Mouse (Mus musculus) thymus, postnatal 25 days (tissue): Measurements from ENCODE around the gene Sspn.

Experiments
- DNase-seq: peaks from one replicate; pipeline ENCODE4 v3.0.0; 2022

The Sspn gene

DNA sequence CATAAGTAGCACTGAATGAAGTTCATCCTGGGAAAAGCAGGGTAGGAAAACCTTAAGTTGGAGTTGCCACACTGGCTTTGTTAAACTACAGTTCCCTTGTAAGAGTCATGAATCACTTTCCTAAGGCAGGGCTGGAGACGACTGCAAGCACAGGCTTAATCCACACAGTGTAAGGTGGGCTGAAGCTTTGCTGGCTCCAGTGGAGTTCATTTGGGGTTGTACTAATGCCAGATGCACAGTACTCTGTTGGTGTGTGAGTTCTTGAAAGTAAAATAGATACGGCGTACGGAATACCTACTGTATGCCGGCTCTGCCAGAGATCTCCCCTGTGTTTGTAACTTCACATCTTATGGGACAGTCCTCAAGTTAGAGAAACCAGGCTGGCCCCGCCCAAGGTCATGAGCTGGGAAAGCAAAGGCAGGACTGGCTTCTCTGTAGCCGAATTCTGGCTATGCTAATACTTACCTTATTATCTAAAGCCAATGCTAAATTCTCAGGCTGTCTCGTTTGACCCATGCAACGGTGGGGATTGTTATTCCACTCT, 3.3 kb downstream of the Sspn start:
- DNase-seq: no peak

DNA sequence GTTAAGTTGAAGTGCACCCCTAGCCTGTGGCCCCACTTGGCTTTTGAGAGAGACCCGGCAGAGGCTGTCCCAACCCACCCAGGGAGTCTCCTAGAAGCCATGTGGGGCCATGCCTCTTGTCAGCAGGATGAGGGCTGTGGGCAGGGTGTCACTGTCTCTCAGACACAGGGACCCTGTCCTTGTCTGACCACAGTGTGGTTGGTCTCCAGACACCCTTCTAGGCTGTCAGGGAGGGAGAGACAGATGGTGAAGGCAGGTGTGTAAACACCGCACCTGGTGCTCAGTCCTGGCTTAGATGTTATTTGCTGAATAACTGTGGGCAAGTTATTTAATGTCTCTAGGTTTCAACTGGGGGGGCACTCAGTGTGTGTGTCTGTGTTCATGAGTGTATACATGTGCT, 4.5 kb downstream of the Sspn start:
- no peak for DNase-seq

DNA sequence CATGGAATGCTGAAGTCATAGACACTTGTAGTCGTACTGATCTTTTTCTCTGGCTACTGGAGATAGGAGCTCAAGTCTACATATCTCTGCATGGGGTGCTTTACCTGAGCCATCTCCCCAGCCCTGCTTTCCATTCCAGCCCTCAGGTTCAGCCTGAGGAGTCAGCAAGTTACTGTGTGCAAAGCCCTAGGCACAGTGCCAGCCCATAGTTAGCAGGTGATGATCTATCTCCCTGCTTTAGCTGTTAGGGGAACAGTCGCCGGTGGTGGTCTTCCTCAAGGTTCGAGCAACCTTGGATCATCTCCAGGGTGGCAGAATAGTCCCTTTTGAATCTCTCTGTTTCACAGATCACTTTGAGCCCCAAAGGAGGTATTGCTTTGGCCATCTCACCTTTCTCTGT, 5.1 kb downstream of the Sspn start:
- DNase-seq: no peak

DNA sequence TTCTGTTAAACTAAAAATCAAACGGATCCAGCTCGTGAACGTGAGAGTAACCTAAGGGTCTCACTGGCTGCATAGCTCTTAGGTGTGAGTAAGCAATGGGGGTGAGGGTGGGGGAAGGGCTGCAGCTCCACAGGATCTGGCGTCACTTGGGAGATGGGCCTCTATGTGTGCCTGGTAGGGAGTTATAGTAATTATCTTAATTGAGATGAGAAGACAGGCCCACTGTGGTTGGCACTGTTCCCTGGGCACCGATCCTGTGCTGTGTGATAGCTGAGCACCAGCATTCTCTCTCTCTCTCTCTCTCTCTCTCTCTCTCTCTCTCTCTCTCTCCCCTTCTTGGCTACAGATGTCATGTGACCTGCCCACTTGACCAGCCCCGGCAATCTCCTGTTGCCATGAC, 9.4 kb downstream of the Sspn start:
- no peak for DNase-seq

DNA sequence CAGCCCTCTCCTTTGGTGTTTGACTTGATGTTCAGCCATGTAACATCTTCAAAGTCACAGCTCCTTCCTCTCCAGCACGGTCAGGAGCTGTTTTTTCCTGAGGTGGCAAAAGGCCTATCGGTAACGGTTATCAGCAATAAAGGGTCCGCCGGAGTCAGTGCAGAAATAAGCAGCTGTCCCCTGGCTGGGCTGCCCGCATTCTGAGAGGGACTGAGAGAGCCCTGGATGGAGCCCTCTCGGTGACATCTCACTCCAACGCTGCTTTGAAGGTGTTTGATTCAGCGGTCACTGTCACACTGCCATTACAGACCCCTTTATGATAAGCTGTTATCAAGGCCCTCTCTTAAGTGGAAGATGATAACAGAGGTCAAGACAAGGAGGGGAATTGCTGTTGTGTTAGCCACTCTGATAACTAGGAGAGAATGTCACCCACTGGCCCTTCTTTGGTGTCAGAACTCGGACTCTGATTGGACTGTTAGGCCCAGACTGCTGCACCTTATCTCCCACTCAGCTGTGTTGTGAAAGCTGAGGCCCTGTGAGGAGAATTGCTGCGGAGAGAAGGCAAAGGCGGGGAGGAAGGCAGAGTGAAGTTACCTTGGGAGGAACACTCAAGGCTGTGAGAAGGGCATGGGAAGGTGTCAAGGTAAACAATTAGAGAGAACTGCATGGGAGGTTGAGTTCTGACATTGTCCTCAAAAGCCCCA, 11.0 kb downstream of the Sspn start:
- no peak for DNase-seq

DNA sequence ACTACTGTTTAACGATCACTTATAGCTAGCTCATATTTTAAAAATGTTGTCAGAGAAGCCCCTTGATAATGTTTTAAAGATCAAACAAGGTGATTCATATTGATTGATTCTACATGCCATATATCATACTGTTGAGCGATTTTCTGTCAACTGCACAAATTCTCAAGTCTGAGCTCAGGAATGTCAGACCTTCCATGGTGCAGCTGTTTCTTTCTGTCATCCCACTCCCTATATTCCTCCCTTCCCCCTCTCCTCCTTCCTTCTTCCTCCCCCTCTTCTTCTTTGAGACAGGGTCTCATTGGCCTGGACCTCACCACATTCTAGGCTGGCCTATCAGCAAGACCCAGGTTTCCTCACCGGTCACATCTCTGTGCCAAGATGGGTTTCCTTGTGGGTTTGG, 12.0 kb downstream of the Sspn start:
- DNase-seq: no peak

DNA sequence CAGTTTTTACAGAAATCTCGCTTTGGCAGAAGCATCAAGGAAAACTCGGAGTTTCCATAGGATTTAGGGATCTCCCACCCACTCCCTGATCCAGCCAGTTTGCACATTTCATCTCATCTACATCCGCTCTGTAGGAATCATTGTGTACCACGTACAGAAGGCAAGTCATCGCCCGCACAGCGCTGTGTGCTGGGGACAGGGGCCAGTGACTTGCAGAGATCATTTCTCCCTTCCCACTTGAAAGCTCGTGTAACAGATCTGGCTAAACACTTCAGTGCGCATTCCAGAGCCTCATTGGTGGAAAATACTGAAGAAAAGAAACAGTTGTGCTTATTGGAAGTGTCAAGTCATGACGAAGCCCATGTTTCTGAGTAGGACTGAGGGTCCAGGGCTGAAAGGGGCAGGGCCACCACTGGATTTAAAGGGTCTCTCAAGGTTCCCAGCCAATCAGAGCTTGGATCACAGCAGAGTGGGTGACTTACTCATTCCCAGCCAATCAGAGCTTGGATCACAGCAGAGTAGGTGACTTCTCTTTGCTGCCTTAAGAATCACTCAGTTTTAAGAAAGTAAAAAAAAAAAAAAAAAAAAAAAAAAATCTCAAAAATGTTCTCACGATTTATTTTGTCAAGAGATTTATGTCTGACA, 14.4 kb downstream of the Sspn start:
- DNase-seq: no peak

DNA sequence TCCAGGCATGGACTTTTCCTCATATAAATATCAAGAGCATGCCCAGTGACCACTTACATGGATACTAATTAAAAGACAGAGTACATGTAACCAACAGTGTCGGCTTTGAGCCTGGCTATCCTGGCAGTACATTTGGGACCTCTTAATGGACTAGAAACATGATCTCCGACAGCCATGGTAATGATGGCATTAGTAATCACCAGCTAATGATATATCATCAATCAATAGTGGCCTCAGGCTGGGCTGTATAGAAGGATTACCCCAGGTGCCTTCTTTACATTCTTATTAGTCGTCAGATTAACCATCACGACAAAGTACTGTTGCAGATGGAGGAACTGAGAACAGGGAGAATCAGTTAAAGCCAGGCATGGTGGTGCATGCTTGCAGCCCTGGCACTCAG, 17.6 kb downstream of the Sspn start:
- DNase-seq: no peak

DNA sequence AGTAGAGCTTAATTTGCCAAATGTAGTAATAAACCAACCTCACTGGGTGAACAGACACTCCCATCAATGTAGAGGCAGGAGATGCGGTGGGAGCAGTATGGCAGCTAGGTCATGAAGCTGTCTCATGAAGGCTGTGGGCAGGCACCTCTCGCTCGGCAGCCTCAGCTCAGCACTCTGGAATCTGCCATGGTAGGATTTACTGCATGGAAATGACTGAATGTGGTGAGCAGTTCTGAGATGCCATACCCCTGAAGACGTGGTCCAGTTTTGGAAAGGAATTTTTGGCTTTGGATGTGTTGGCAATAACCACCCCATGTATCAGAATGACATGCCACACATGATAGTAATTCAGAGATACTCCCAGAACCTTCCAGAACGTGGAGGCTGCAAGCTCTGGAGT, 19.2 kb downstream of the Sspn start:
- DNase-seq: no peak

DNA sequence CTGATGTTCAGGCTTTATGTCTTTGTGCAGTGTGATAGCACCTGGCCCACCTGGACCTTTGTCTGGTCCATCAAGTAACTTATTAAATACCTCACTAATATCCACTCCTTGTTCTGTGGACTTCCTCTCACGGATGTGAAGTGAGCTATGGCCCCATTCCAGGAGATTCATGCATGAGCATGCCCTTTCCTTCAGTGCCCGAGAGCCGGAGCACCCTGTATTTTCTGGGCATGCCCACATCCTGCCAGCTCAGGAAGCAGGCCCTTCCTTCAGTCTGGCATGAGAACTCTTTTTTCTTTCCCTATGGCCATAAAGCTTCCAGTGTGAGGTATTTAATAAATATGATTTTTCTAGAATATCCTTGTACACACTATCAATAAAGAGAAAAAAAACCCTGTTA, 21.2 kb downstream of the Sspn start:
- no peak for DNase-seq

DNA sequence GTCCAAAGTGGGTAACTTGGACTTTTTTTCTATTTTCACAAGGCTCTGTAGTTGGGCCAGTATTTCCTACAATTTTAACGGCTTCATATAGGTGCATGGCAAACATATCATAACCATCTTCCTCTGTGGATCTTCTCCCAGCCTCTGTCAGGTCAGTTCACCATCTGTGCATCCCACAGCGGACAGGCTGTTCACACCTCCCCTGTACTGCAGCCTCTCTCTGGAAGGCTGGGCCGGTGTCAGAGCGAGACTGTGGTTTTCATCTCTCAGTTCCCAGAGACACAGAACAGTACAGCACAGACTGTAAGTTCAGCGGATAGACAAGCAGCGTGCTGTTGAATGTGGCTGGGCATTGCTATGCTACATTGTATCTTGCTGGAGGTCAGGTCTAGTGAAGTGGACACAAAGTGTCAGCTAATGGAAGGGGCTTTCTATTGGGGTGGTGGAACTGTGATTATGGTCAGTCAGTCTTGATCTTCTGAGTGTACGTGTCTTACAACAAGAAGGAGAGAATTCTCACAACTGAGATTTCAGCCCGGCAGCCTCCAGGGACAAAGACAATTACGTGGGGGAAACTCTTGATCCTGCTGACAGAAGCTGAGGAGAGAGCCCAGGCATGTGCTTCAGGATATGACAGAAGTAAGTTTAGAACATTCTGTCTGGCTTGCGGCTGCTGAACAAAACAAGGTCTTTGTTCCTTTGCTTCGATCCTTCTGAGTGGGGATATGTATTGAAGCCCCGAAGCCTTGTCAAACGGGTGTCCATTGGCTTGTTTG, 21.9 kb downstream of the Sspn start:
- DNase-seq: no peak

DNA sequence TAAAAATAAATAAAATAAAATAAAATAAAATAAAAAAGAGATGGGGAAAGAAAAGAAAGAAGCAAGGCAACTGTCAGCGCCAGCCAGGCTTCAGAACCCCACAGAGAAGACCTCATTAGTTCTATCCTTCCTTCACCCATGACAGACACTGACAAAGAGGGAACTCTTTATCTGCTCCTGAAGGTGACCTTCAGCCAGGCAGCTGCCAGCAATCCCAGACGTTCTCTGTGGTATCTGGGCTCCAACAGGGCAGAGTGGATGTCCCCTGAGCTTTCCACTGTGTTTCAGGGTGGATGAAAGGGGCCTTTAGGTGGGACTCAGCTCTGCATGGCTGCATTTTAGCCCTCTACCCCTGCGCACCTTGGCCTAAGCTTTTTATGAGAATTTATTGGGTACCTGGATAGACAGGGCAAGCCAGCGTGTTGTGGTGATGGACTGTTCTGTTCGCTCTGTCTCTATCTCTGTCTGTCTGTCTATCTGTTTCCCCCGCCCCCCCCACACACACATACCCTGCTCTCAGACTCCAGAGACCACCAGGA, 26.1 kb downstream of the Sspn start:
- DNase-seq: no peak

DNA sequence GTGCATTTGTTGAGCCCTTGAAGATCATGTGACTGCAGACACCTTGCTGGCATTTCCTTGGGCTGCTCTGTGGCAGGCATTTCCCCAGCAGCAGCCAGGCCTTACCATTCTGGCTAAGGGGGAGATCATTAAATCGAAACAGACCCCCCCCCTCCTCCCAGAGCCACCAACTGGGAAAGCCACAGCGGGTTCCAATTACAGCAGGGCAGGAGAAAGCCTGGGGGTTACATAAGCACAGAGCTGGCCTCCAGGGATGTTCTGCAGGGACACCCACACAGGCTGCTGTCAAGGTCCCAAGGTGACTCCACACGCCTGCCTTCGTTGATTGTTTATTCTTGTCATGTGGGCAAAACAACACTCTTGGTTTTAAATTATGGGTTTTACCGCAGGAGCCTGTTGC, 26.6 kb downstream of the Sspn start:
- DNase-seq: no peak

DNA sequence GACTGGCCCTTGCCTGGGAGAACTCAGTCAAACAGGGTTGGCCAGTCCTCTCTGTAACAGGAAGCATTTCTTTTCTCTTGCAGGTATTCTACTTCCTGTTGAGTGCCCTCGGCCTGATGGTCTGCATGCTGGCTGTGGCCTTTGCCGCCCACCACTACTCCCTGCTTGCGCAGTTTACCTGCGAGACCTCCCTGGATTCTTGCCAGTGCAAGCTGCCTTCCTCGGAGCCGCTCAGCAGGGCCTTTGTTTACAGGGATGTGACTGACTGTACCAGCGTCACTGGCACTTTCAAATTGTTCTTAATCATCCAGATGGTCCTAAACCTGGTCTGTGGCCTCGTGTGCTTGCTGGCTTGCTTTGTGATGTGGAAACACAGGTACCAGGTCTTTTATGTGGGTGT, 29.6 kb downstream of the Sspn start:
- DNase-seq: no peak

DNA sequence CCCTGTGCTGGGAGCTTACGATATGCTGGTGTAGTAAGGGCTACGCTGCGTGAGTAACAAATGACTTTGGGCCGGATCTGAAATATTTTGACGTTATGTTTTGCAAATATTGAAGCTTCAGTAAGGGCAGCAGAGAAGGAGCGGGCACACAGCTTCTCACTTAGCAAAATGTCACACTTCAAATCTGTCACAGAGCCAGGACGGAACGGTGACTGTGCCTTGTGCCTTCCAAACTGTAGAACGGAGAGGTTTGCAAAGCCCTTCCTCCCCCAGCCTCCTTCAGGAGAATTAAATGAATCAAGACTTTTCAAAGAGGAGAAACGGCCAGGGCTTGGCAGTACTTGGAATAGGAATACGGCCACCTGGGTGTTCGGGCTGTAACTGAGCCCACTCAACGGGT, 32.5 kb downstream of the Sspn start:
- no peak for DNase-seq

DNA sequence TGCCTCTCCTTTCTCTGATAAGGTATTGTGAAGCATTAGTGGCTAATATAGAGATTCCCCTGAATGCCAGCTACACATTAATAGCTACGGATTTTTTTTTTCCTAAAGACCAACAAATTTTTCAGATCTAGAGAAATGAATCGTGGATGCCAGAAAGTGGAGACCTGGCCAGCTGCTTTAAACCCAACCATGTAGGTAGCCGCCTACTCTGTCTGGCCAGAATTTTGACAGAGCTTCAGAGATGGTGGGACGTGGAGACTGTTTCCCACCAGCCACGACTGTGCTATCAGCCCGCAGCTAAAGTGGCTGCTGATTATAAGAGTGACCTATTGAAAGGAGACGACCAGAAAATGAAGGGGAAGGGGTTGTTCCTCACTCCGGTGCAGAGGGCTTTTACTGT, 36.3 kb downstream of the Sspn start:
- no peak for DNase-seq

DNA sequence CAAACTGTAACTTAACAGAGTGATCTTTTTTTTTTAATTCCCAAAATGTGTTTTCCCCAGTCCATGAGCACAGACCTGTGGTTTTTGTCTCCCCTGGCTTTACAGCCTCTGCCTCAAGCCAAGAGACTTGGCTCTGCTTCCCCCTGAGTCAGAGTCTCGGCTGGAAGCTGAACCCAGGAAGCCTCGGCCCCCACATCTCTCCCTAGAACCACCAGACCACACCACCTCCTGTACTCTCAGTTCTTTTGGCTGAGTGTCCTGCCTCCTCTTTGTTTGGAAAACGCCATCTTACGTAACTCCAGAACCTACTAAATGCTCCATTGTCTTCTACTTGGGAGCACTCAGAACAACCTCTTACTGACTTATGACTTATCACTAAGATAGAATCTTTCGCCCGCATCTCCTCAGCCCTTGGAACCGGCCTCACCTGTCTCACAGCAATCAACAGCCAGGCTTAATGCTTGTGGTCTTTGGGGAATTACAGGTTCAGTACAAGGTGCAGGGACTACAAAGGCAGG, 36.9 kb downstream of the Sspn start:
- no peak for DNase-seq

DNA sequence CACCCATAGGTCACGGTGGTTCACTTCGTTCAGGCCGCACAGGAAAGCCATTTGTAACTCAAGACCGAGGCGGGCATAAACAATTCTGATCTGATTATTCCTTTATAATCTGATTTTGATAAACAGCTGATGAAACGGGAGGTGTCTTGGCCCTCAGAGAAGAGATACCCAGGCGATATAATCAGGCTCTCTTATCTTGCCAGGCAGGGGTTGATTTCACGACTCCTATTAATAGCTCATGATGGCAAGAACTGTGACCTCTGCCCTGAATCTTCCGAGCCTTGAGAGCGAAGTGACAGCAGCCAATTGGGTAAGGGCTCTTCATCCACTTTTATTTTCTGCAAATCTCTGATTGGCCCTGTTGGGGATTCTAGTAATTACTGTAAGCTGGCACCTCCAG, 37.4 kb downstream of the Sspn start:
- no peak for DNase-seq

DNA sequence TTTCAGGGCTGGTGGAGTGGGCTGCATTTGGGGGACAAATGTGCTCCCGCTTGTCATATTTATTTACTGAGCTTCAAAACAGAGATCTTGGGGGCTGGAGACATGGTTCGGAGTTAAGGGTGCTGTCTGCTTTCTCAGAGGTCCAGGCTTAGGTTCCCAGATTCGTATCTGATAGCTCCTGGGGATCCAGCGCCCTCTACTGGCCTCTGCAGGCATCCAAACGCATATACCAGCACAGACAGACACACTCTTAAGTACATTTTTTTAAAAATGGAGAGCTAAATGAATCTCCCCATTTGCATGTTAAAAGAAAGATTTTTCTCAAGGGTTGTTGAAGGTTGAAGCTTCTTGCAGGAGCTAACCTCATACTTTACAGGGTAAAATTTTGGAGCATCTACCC, 38.1 kb downstream of the Sspn start:
- no peak for DNase-seq

DNA sequence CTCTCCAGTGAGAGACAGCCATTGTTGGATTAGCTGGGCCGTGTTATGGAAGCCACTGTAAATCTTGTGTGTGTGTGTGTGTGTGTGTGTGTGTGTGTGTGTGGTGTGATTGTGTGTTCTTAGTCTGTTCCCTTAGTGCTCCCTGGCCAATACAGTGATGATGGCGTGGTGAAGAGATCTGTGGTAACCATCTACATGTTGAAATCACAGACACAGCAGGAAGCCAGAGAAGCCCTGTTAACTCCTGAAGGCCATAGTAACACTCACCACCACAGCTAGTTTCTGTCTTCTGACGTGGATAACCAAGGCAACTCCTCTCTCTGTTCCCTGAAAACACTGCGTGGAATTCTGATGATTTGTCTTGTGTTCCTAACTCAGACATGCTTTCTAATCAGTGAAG, 40.7 kb downstream of the Sspn start:
- no peak for DNase-seq

DNA sequence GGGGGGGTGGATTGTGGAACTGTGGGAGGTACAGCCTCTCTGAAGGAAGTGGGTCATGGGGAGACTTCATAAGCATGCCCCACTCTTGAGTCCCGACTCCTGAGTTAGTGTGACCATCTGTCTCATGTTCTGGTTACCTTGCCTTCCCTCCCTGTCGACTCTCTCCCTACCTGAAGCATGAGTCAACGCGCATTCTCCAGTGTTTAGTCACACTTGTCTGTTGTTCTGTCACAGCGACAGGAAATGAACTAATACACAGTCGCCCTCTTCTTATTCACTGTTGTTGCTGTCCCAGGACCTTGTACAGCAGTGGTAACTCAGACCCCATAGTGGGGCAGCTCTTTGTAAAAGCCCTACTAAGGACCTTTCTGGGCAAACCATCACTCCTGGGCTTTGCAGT, 41.4 kb downstream of the Sspn start:
- DNase-seq: no peak

DNA sequence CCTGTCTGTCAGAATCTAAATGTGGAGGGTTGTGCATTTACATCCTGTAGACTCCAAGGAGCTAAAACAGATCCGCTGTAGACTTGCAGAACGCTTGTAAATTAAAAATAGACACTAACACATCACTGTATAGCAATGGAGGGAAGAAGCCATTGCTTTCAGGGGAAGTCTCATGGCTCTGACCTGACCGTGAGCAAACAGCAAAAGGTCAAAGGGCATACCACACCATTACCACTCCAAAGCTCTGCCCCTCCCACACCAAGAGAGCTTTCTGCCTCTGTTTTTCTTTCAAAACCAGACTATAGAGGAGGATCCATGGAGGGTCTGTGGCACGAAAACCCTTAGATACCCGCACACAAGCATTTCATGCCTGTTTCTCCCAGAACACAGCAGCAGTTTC, 41.9 kb downstream of the Sspn start:
- no peak for DNase-seq

DNA sequence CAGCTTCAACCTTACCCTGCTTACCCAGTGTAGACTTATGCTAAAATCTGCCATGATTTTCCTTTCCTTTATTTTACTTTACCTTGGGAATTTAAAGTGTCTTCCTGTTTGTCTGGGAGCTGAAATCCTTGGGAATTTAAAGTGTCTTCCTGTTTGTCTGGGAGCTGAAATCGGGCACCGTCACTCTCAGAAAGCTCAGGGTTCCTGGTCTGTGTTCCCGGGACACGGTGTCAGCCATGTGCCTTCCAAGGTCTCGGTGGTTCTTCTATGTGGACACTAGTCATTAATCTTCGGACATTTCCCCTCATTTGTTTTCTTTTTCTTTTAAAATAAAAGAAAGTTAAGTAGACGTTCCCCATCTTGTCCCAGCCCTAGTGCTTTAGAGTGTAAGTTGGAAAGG, 43.3 kb downstream of the Sspn start:
- DNase-seq: no peak

DNA sequence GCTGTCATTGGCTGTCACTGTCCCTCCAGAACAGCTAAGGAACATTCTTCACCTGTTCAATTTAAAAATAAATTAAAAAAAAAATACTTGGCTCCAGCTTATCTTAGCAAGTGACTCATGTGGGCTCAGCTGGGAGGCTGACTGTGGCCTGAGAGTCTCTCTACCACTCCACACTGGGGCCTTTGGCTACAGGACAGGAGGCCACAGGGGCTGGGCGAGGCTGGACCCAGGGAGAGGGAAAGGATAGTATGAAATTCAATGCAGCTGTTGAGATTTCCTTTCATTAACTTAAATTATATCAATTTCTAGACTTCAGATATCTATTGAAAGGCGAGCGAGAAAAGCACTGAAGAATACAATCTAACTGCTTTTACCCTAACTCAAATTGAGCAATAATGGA, 45.9 kb downstream of the Sspn start:
- no peak for DNase-seq
